13 mouse cellular contexts compared by ENCODE assay signal in the genomic region with DNA sequence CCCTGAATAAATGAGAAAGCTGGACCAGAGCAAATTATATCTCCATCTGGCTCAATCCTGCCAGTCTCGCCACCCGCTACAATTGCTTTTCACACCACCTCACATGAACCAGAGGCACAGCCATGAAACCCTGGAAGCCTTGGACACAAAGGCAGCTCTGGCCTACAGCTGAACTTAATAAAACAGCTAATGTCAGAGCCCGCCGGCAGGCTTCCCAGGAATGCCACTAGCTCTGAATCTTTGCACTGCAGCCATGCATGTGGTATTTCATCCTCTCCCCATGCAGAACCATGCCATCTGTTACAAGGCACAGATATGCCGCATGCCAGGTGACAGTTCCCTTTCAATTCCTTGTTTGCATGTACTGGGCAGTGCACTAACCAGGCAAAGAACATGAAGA.
A peak's percentile ranks its signal among the peaks of the same experiment; 100 is the strongest.
DNase-seq lines count a peak whose midpoint lies in the region; ATAC-seq lines count a peak whose summit lies in the region.
"Had no signal": no experiment of that assay in that cellular context is flagged by ENCODE, and none has a peak within 500 bp of the region (broad histone marks: within the 10 kb centered on the region; RNA-seq: fewer than 3 reads in every experiment).

No protein-coding gene starts in this region.

- 0 out of 2 replicates have a peak, but pooled peaks have one; percentile 56 for ATAC-seq in cerebellum, adult (ENCODE audit: insufficient number of reproducible peaks, low FRiP score, low TSS enrichment)

- WGBS in limb, embryonic 10.5 days = 63% methylated on average over 5 of the region's 5 CpGs

- H3K4me3 ChIP-seq in limb, embryonic 10.5 days = no peak overlapping the region
- H3K4me3 ChIP-seq: embryonic facial prominence, embryonic 12.5 days had no signal

- H3K36me3 ChIP-seq in limb, embryonic 10.5 days = no peaks in the 10 kb centered on the region
- H3K36me3 ChIP-seq: embryonic facial prominence, embryonic 12.5 days had no signal

- peaks cover 11% of the 10 kb centered on the region for H3K4me1 ChIP-seq in limb, embryonic 10.5 days
- H3K4me1 ChIP-seq: embryonic facial prominence, embryonic 12.5 days had no signal

- DNase-seq in layer of hippocampus, adult 8-10 months (ENCODE audit: low spot score in 2 of 2) = peak; percentile 5 to 11
- no peak for DNase-seq in layer of hippocampus, adult 9-11 months
- peak; percentile 88 to 94 for DNase-seq in cerebellum, postnatal 10 days
- peak; percentile 46 for DNase-seq in limb, embryonic 10.5 days (ENCODE audit: low spot score)
- DNase-seq in spleen, postnatal 14 days (ENCODE audit: low spot score in 2 of 2) = no peak
- no peak for DNase-seq in adrenal gland, postnatal 4 days (ENCODE audit: low spot score in 2 of 2)
- DNase-seq: gastrocnemius, postnatal 14 days; heart, postnatal 10 days; kidney, postnatal 25 days; lung, embryonic 14.5 days; thymus, adult 2 months had no signal

- H3K9me3 ChIP-seq in limb, embryonic 10.5 days (replicated peaks) = no peaks in the 10 kb centered on the region
- H3K9me3 ChIP-seq: embryonic facial prominence, embryonic 12.5 days had no signal

- no peak overlapping the region; the same call in 1 of the 2 replicates for H3K27ac ChIP-seq in limb, embryonic 10.5 days
- H3K27ac ChIP-seq: embryonic facial prominence, embryonic 12.5 days had no signal

- H3K27me3 ChIP-seq in limb, embryonic 10.5 days (ENCODE audit: low read depth, poor library complexity, severe bottlenecking) = no peaks in the 10 kb centered on the region
- H3K27me3 ChIP-seq: embryonic facial prominence, embryonic 12.5 days had no signal

Comparison
In these comparisons a context has a peak if more than half of its experiments do, and no peak if none do; other contexts are left out.
1. DNase-seq: peak in layer of hippocampus, adult 8-10 months (2 of 2), cerebellum, postnatal 10 days (2 of 2) and limb, embryonic 10.5 days (single experiment); none in layer of hippocampus, adult 9-11 months (single experiment), spleen, postnatal 14 days (0 of 2) and adrenal gland, postnatal 4 days (0 of 2).